Mouse (Mus musculus) G1E (cell line): ENCODE measurements around the gene Pgf.

Source experiments
- CTCF ChIP-seq: IDR thresholded peaks from 2 replicates; pipeline ENCODE4 v1.5.1; 2012; ENCODE audit warnings: low read depth, low read length, inconsistent platforms, mixed read lengths
- GATA1 ChIP-seq: IDR thresholded peaks from 2 replicates; pipeline ENCODE4 v1.6.1; 2012; ENCODE audit warnings: borderline replicate concordance, low read length, inconsistent platforms, mixed read lengths
- POLR2AphosphoS5 ChIP-seq: IDR thresholded peaks from 2 replicates; pipeline ENCODE4 v1.6.1; 2012; ENCODE audit warnings: low read depth, low read length, inconsistent platforms; ENCODE audit not compliant: insufficient replicate concordance
- TAL1 ChIP-seq: conservative IDR thresholded peaks from 2 replicates; pipeline ENCODE4 v1.6.1; 2012; ENCODE audit warnings: low read depth, low read length, inconsistent platforms, mixed read lengths

DNA sequence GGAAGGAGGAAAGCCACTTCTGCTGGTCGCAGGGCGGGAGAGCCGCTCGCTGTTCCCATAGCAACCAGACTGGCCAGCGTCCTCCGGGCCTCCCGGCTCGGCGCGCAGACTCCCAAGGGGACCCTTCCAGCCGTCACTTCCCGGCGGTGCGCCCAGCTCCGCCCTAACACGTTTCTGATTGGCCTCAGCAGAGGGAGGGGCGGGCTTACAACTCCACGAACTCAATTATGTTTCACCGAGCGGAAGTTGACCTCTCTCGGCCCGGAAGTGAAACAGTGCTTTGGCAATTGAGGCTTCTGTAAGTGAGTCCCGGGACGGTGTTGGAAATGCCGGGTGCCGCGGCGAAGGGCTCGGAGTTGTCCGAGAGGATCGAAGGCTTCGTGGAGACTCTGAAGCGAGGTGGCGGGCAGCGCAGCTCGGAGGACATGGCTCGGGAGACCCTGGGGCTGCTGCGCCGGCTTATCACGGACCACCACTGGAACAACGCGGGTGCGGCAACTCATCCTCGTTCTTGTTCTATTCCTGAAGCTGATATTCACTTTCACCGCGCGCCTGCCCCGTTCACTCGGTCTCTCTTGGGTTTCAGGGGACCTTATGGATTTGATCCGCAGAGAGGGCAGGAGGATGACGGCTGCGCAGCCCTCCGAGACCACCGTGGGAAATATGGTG lies 41.8 kb upstream of the Pgf start, which contains the start of gene Eif2b2:
- TF ChIP-seq CTCF: no peak
- no peak for TF ChIP-seq GATA1
- no peak for TF ChIP-seq TAL1
- no peak for TF ChIP-seq POLR2AphosphoS5
